Mouse (Mus musculus): ENCODE measurements around the gene Prss30. TPM values are rescaled to one million over a fixed set of nuclear protein-coding genes. Genes with fewer than 3 reads are reported as not detected.

Prss30 gene
- polyA plus RNA-seq (2014; fragmentation: Nextera tagmentation; extraction: Ambion mirVana) = 0.26 TPM in 1 of 2 replicates, not detected in the other

DNA sequence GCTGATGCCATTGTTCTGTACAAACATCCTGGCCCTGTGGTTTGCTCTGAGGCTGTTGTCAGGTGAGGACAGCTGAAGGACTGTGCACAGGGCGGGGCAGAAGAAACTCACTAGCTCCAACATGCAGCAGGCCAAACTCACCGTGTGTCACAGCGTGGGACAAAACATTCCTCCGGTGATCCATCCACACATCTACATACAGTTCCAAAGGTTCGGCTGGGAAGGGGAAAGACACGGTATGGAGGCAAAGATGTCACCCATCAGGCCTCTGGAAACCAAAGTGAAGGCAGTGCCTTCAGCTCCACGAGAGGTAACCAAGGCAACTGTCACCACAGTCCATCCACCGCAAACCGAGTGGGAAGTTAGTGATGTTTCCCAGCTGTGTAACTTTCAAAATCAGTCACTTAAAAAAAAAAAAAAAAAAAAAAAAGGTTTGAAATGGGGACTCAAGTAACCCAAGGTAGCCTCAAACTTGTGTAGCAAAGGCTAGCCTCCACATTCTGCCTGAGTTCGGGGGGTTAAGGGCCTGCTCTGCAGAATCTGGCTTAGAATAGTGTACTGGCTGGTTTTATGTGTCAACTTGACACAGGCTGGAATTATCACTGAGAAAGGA, at the start of gene Prss30:
Gene Prss30, minus strand, starts transcription at position 270 of the 613 bp plus-strand sequence.
- ATAC-seq (ENCODE audit: insufficient number of reproducible peaks, insufficient read depth, low FRiP score, low read depth) = no peak
- no peak within 1 kb of the TSS for H3K27ac ChIP-seq (replicated peaks in 1 of 2; ENCODE audit: control insufficient read depth in 1 of 2, insufficient read depth in 1 of 2, low read depth in 2 of 2, low read length in 2 of 2)
- H3K9me3 ChIP-seq (ENCODE audit: control insufficient read depth, low read length) = no peaks in the 10 kb centered on the region
- no peak within 1 kb of the TSS for H3K9ac ChIP-seq (ENCODE audit: low read length)
- H3K36me3 ChIP-seq (ENCODE audit: control insufficient read depth, insufficient read depth, low read length) = no peaks in the 10 kb centered on the region
- no peak within 1 kb of the TSS for H3K4me2 ChIP-seq (ENCODE audit: low read length)
- H3K4me1 ChIP-seq (ENCODE audit: control insufficient read depth in 2 of 2, insufficient read depth in 2 of 2, low read length in 2 of 2) = peaks cover 0 to 3% of the 10 kb centered on the region in 2 experiments; a peak in 1 of 4 replicates
- WGBS = 67% methylated on average over 10 of the region's 10 CpGs
- no peaks in the 10 kb centered on the region for H3K27me3 ChIP-seq (ENCODE audit: control insufficient read depth, insufficient read depth, low read length)
- H3K4me3 ChIP-seq (ENCODE audit: control insufficient read depth in 1 of 2, insufficient read depth in 1 of 2, low read depth in 1 of 2, low read length in 2 of 2) = no peak within 1 kb of the TSS

DNA sequence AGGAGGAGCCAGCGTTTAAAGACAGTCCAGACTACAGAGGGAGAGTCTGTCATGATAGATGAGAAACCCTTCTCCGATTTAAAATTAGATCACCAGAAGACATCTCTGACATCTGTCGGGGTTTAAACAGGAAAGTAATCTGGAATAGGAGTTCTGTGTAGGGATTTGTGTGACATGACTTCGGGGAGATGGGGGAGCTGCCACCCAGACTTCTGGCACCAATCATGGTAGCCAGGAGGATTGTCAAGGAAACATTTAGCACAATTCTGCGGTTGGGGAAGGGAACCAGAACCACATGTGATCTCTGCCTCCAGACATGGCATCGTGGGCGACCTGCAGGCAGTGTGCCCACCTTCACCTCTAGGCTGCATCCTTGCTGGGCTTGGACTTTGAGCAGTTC, 49.1 kb upstream of the Prss30 start:
- no peaks in the 10 kb centered on the region; the same call in 1 of the 2 replicates for H3K27me3 ChIP-seq (ENCODE audit: control insufficient read depth, insufficient read depth, low read length)
- H3K9ac ChIP-seq (ENCODE audit: low read length) = no peak overlapping the region
- no peak overlapping the region for H3K27ac ChIP-seq (replicated peaks in 1 of 2; ENCODE audit: control insufficient read depth in 1 of 2, insufficient read depth in 1 of 2, low read depth in 2 of 2, low read length in 2 of 2)
- no peaks in the 10 kb centered on the region for H3K9me3 ChIP-seq (ENCODE audit: control insufficient read depth, low read length)
- H3K4me2 ChIP-seq (ENCODE audit: low read length) = no peak overlapping the region
- H3K4me3 ChIP-seq (ENCODE audit: control insufficient read depth in 1 of 2, insufficient read depth in 1 of 2, low read depth in 1 of 2, low read length in 2 of 2) = no peak overlapping the region
- ATAC-seq (ENCODE audit: insufficient number of reproducible peaks, insufficient read depth, low FRiP score, low read depth) = no peak
- no peaks in the 10 kb centered on the region for H3K4me1 ChIP-seq (ENCODE audit: control insufficient read depth in 2 of 2, insufficient read depth in 2 of 2, low read length in 2 of 2)
- no peaks in the 10 kb centered on the region for H3K36me3 ChIP-seq (ENCODE audit: control insufficient read depth, insufficient read depth, low read length)
- 74% methylated on average over 7 of the region's 7 CpGs for WGBS

GRCm38 (mm10) chr17:24021375-24022199, 41.2 kb upstream of the Prss30 start:
- ATAC-seq (ENCODE audit: insufficient number of reproducible peaks, insufficient read depth, low FRiP score, low read depth) = peak; percentile 47; the same call in 1 of the 2 replicates
- H3K4me3 ChIP-seq (ENCODE audit: control insufficient read depth in 1 of 2, insufficient read depth in 1 of 2, low read depth in 1 of 2, low read length in 2 of 2) = no peak overlapping the region
- H3K9ac ChIP-seq (ENCODE audit: low read length) = no peak overlapping the region
- WGBS = 45% methylated on average over 5 of the region's 5 CpGs
- no peaks in the 10 kb centered on the region for H3K36me3 ChIP-seq (ENCODE audit: control insufficient read depth, insufficient read depth, low read length)
- no peaks in the 10 kb centered on the region for H3K27me3 ChIP-seq (ENCODE audit: control insufficient read depth, insufficient read depth, low read length)
- no peaks in the 10 kb centered on the region for H3K9me3 ChIP-seq (ENCODE audit: control insufficient read depth, low read length)
- no peak overlapping the region for H3K27ac ChIP-seq (replicated peaks in 1 of 2; ENCODE audit: control insufficient read depth in 1 of 2, insufficient read depth in 1 of 2, low read depth in 2 of 2, low read length in 2 of 2)
- no peak overlapping the region for H3K4me2 ChIP-seq (ENCODE audit: low read length)
- H3K4me1 ChIP-seq (ENCODE audit: control insufficient read depth in 2 of 2, insufficient read depth in 2 of 2, low read length in 2 of 2) = peaks cover 0 to 4% of the 10 kb centered on the region in 2 experiments; a peak in 3 of 4 replicates

GRCm38 (mm10) chr17:24020696-24021095, 40.3 kb upstream of the Prss30 start:
- Histone ChIP-seq H3K9ac (ENCODE audit: low read length) (no peak overlapping the region), H3K4me2 (ENCODE audit: low read length) (no peak overlapping the region), H3K9me3 (ENCODE audit: control insufficient read depth, low read length) (no peaks in the 10 kb centered on the region), H3K36me3 (ENCODE audit: control insufficient read depth, insufficient read depth, low read length) (no peaks in the 10 kb centered on the region), H3K4me1 (ENCODE audit: control insufficient read depth in 2 of 2, insufficient read depth in 2 of 2, low read length in 2 of 2) (peaks cover 0 to 4% of the 10 kb centered on the region in 2 experiments; a peak in 3 of 4 replicates), H3K27ac (replicated peaks in 1 of 2; ENCODE audit: control insufficient read depth in 1 of 2, insufficient read depth in 1 of 2, low read depth in 2 of 2, low read length in 2 of 2) (no peak overlapping the region), H3K4me3 (ENCODE audit: control insufficient read depth in 1 of 2, insufficient read depth in 1 of 2, low read depth in 1 of 2, low read length in 2 of 2) (no peak overlapping the region), H3K27me3 (ENCODE audit: control insufficient read depth, insufficient read depth, low read length) (no peaks in the 10 kb centered on the region)
- ATAC-seq (ENCODE audit: insufficient number of reproducible peaks, insufficient read depth, low FRiP score, low read depth) = no peak
- 73% methylated on average over 6 of the region's 6 CpGs for WGBS

DNA sequence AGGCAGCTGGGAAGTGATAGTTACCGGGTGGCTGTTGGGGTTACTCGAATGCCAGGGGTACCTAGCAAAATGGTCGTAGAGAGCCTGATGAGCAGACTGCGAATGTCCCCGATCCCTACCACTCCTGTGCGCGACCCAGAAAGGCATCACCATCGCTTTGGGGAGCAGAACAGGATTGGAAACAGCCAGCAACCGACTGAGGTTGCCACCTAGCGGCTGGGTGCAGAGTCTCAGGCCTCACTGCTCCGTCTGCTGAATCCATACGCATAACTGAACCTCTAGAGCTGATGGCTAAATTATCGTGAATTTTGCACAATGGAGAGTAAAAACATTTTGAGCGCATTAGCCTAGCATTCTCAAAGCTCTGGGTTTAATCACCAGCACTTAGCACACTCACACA, 35.4 kb upstream of the Prss30 start:
- Histone ChIP-seq H3K9me3 (ENCODE audit: control insufficient read depth, low read length) (no peaks in the 10 kb centered on the region), H3K36me3 (ENCODE audit: control insufficient read depth, insufficient read depth, low read length) (no peaks in the 10 kb centered on the region), H3K4me3 (ENCODE audit: control insufficient read depth in 1 of 2, insufficient read depth in 1 of 2, low read depth in 1 of 2, low read length in 2 of 2) (no peak overlapping the region), H3K4me1 (ENCODE audit: control insufficient read depth in 2 of 2, insufficient read depth in 2 of 2, low read length in 2 of 2) (no peaks in the 10 kb centered on the region), H3K9ac (ENCODE audit: low read length) (no peak overlapping the region), H3K4me2 (ENCODE audit: low read length) (no peak overlapping the region), H3K27me3 (ENCODE audit: control insufficient read depth, insufficient read depth, low read length) (no peaks in the 10 kb centered on the region), H3K27ac (replicated peaks in 1 of 2; ENCODE audit: control insufficient read depth in 1 of 2, insufficient read depth in 1 of 2, low read depth in 2 of 2, low read length in 2 of 2) (no peak overlapping the region)
- 26% methylated on average over 14 of the region's 14 CpGs for WGBS
- no peak for ATAC-seq (ENCODE audit: insufficient number of reproducible peaks, insufficient read depth, low FRiP score, low read depth)

- Histone ChIP-seq H3K27me3 (ENCODE audit: control insufficient read depth, insufficient read depth, low read length) (no peaks in the 10 kb centered on the region), H3K27ac (replicated peaks in 1 of 2; ENCODE audit: control insufficient read depth in 1 of 2, insufficient read depth in 1 of 2, low read depth in 2 of 2, low read length in 2 of 2) (no peak overlapping the region), H3K9me3 (ENCODE audit: control insufficient read depth, low read length) (no peaks in the 10 kb centered on the region), H3K4me3 (ENCODE audit: control insufficient read depth in 1 of 2, insufficient read depth in 1 of 2, low read depth in 1 of 2, low read length in 2 of 2) (no peak overlapping the region), H3K9ac (ENCODE audit: low read length) (no peak overlapping the region), H3K4me2 (ENCODE audit: low read length) (no peak overlapping the region), H3K4me1 (ENCODE audit: control insufficient read depth in 2 of 2, insufficient read depth in 2 of 2, low read length in 2 of 2) (no peaks in the 10 kb centered on the region), H3K36me3 (ENCODE audit: control insufficient read depth, insufficient read depth, low read length) (no peaks in the 10 kb centered on the region)
- 81% methylated on average over 5 of the region's 5 CpGs for WGBS
- ATAC-seq (ENCODE audit: insufficient number of reproducible peaks, insufficient read depth, low FRiP score, low read depth) = no peak
Measured at GRCm38 (mm10) chr17:24014433-24014965, 34.1 kb upstream of the Prss30 start.

GRCm38 (mm10) chr17:24012921-24013320, 32.6 kb upstream of the Prss30 start:
- WGBS = 75% methylated on average over 2 of the region's 2 CpGs
- Histone ChIP-seq H3K4me3 (ENCODE audit: control insufficient read depth in 1 of 2, insufficient read depth in 1 of 2, low read depth in 1 of 2, low read length in 2 of 2) (no peak overlapping the region), H3K4me1 (ENCODE audit: control insufficient read depth in 2 of 2, insufficient read depth in 2 of 2, low read length in 2 of 2) (no peaks in the 10 kb centered on the region), H3K9me3 (ENCODE audit: control insufficient read depth, low read length) (0 out of 2 replicates have a peak, but pooled peaks cover 3% of the 10 kb centered on the region), H3K27ac (replicated peaks in 1 of 2; ENCODE audit: control insufficient read depth in 1 of 2, insufficient read depth in 1 of 2, low read depth in 2 of 2, low read length in 2 of 2) (no peak overlapping the region), H3K27me3 (ENCODE audit: control insufficient read depth, insufficient read depth, low read length) (no peaks in the 10 kb centered on the region), H3K9ac (ENCODE audit: low read length) (no peak overlapping the region), H3K36me3 (ENCODE audit: control insufficient read depth, insufficient read depth, low read length) (no peaks in the 10 kb centered on the region), H3K4me2 (ENCODE audit: low read length) (no peak overlapping the region)
- ATAC-seq (ENCODE audit: insufficient number of reproducible peaks, insufficient read depth, low FRiP score, low read depth) = no peak
